Mouse (Mus musculus): ENCODE measurements around the gene Dmrt1.

Gene Dmrt1

GRCm38 (mm10) chr19:25505360-25506196, at the start of gene Dmrt1:
Gene Dmrt1 (plus strand): TSS chr19:25505618.
- DNase-seq (ENCODE audit: low read depth, low spot score) = no peak

GRCm38 (mm10) chr19:25460760-25461159, 44.7 kb upstream of the Dmrt1 start:
- no peak for DNase-seq (ENCODE audit: low read depth, low spot score)

GRCm38 (mm10) chr19:25461553-25462320, 43.7 kb upstream of the Dmrt1 start:
- no peak for DNase-seq (ENCODE audit: low read depth, low spot score)

GRCm38 (mm10) chr19:25475806-25476205, 29.6 kb upstream of the Dmrt1 start:
- peak; percentile 33 for DNase-seq (ENCODE audit: low read depth, low spot score)

- no peak for DNase-seq (ENCODE audit: low read depth, low spot score)
These were observed 26.2 kb upstream of the Dmrt1 start for GRCm38 (mm10) chr19:25479152-25479669.

GRCm38 (mm10) chr19:25480820-25481219, 24.6 kb upstream of the Dmrt1 start:
- no peak for DNase-seq (ENCODE audit: low read depth, low spot score)

- no peak for DNase-seq (ENCODE audit: low read depth, low spot score)
These were observed 18.9 kb upstream of the Dmrt1 start for GRCm38 (mm10) chr19:25486561-25486960.

GRCm38 (mm10) chr19:25487350-25487749, 18.1 kb upstream of the Dmrt1 start:
- no peak for DNase-seq (ENCODE audit: low read depth, low spot score)

GRCm38 (mm10) chr19:25488546-25488945, 16.9 kb upstream of the Dmrt1 start:
- DNase-seq (ENCODE audit: low read depth, low spot score) = no peak

- DNase-seq (ENCODE audit: low read depth, low spot score) = no peak
These were observed 15.9 kb upstream of the Dmrt1 start for GRCm38 (mm10) chr19:25489546-25489945.

GRCm38 (mm10) chr19:25497434-25497833, 8.0 kb upstream of the Dmrt1 start:
- no peak for DNase-seq (ENCODE audit: low read depth, low spot score)

GRCm38 (mm10) chr19:25504878-25505277, 540 bp upstream of the Dmrt1 start:
- DNase-seq (ENCODE audit: low read depth, low spot score) = no peak

GRCm38 (mm10) chr19:25506616-25507015, 1.2 kb downstream of the Dmrt1 start:
- DNase-seq (ENCODE audit: low read depth, low spot score) = no peak

- no peak for DNase-seq (ENCODE audit: low read depth, low spot score)
These were observed 9.6 kb downstream of the Dmrt1 start for GRCm38 (mm10) chr19:25514986-25515530.

GRCm38 (mm10) chr19:25524156-25524555, 18.7 kb downstream of the Dmrt1 start:
- DNase-seq (ENCODE audit: low read depth, low spot score) = no peak

- no peak for DNase-seq (ENCODE audit: low read depth, low spot score)
These were observed 20.3 kb downstream of the Dmrt1 start for GRCm38 (mm10) chr19:25525726-25526125.

- no peak for DNase-seq (ENCODE audit: low read depth, low spot score)
These were observed 24.3 kb downstream of the Dmrt1 start for GRCm38 (mm10) chr19:25529673-25530072.

GRCm38 (mm10) chr19:25545714-25546340, 40.4 kb downstream of the Dmrt1 start:
- DNase-seq (ENCODE audit: low read depth, low spot score) = peak; percentile 63

GRCm38 (mm10) chr19:25547086-25547643, 41.7 kb downstream of the Dmrt1 start:
- DNase-seq (ENCODE audit: low read depth, low spot score) = peak; percentile 72

GRCm38 (mm10) chr19:25550346-25550745, 44.9 kb downstream of the Dmrt1 start:
- no peak for DNase-seq (ENCODE audit: low read depth, low spot score)

- DNase-seq (ENCODE audit: low read depth, low spot score) = peak; percentile 41
These were observed 45.6 kb downstream of the Dmrt1 start for GRCm38 (mm10) chr19:25551053-25551452.

Measured in A20 (cell line).